Mouse (Mus musculus): ENCODE measurements around the gene Prss8.

The Prss8 gene

GRCm38 (mm10) chr7:127928596-127928995 lies 1.3 kb downstream of the Prss8 start:
- DNase-seq (ENCODE audit: low spot score): no peak

GRCm38 (mm10) chr7:127927726-127928125 lies 2.2 kb downstream of the Prss8 start:
- no peak for DNase-seq (ENCODE audit: low spot score)

- peak; percentile 85 for DNase-seq (ENCODE audit: low spot score)
Measured at GRCm38 (mm10) chr7:127926846-127927245, 3.1 kb downstream of the Prss8 start.

- no peak for DNase-seq (ENCODE audit: low spot score)
Measured at GRCm38 (mm10) chr7:127926066-127926465, 3.8 kb downstream of the Prss8 start.

GRCm38 (mm10) chr7:127925252-127925651 lies 4.7 kb downstream of the Prss8 start:
- DNase-seq (ENCODE audit: low spot score): no peak

- no peak for DNase-seq (ENCODE audit: low spot score)
Measured at GRCm38 (mm10) chr7:127923714-127924113, 6.2 kb downstream of the Prss8 start.

- DNase-seq (ENCODE audit: low spot score): peak; percentile 45
Measured at GRCm38 (mm10) chr7:127922451-127923275, 7.2 kb downstream of the Prss8 start.

GRCm38 (mm10) chr7:127921516-127921915 lies 8.4 kb downstream of the Prss8 start:
- no peak for DNase-seq (ENCODE audit: low spot score)

GRCm38 (mm10) chr7:127919290-127919689 lies 10.6 kb downstream of the Prss8 start:
- no peak for DNase-seq (ENCODE audit: low spot score)

- DNase-seq (ENCODE audit: low spot score): no peak
Measured at GRCm38 (mm10) chr7:127918203-127918602, 11.7 kb downstream of the Prss8 start.

- DNase-seq (ENCODE audit: low spot score): no peak
Measured at GRCm38 (mm10) chr7:127915293-127915692, 14.6 kb downstream of the Prss8 start.

GRCm38 (mm10) chr7:127912938-127913337 lies 17.0 kb downstream of the Prss8 start:
- DNase-seq (ENCODE audit: low spot score): no peak

GRCm38 (mm10) chr7:127912190-127912871 lies 17.6 kb downstream of the Prss8 start, which contains the start of gene Kat8:
Kat8 (plus strand) TSS chr7:127912516.
- peak; percentile 96 for DNase-seq (ENCODE audit: low spot score)

- peak; percentile 22 for DNase-seq (ENCODE audit: low spot score)
Measured at GRCm38 (mm10) chr7:127908656-127909055, 21.2 kb downstream of the Prss8 start.

GRCm38 (mm10) chr7:127907939-127908338 lies 22.0 kb downstream of the Prss8 start:
- DNase-seq (ENCODE audit: low spot score): no peak

- DNase-seq (ENCODE audit: low spot score): peak; percentile 85
Measured at GRCm38 (mm10) chr7:127903971-127904796, 25.7 kb downstream of the Prss8 start, which contains the start of gene Bckdk. Bckdk (plus strand) TSS chr7:127904082.

- no peak for DNase-seq (ENCODE audit: low spot score)
Measured at GRCm38 (mm10) chr7:127901772-127902171, 28.1 kb downstream of the Prss8 start.

- peak; percentile 90 for DNase-seq (ENCODE audit: low spot score)
Measured at GRCm38 (mm10) chr7:127899997-127900396, 29.9 kb downstream of the Prss8 start.

- DNase-seq (ENCODE audit: low spot score): peak; percentile 75
Measured at GRCm38 (mm10) chr7:127898179-127898956, 31.5 kb downstream of the Prss8 start.

GRCm38 (mm10) chr7:127897542-127897941 lies 32.4 kb downstream of the Prss8 start:
- no peak for DNase-seq (ENCODE audit: low spot score)

- no peak for DNase-seq (ENCODE audit: low spot score)
Measured at GRCm38 (mm10) chr7:127896384-127896783, 33.5 kb downstream of the Prss8 start.
